Mouse (Mus musculus) stomach, embryonic 14.5 days (tissue): ENCODE results near the gene Ankrd24. TPM values are rescaled to one million over a fixed set of nuclear protein-coding genes. Genes with fewer than 3 reads are reported as not detected.

Experiments
- ATAC-seq: fragments of 200-750 bp; cut with Nextera tagmentation; 2 replicates; pipeline ENCODE4 v1.8.0; 2017; ENCODE audit warnings: low read depth, moderate TSS enrichment; ENCODE audit not compliant: insufficient number of reproducible peaks, insufficient read depth, low FRiP score
- H3K27ac ChIP-seq: fragments of 300-500 bp; sonication (generic); 2 replicates; pipeline ENCODE4 v1.5.1; 2014; ENCODE audit warnings: mild to moderate bottlenecking, low read length, moderate library complexity, mixed read lengths
- H3K27me3 ChIP-seq: fragments of 300-500 bp; sonication (generic); 2 replicates; pipeline ENCODE4 v1.6.1; 2014; ENCODE audit warnings: low read length, control low read depth, mixed read lengths; ENCODE audit not compliant: control insufficient read depth, insufficient read depth
- H3K36me3 ChIP-seq: fragments of 300-500 bp; sonication (generic); 2 replicates; pipeline ENCODE4 v1.6.1; 2014; ENCODE audit warnings: mild to moderate bottlenecking, control low read depth, low read length, moderate library complexity, mixed read lengths; ENCODE audit not compliant: control insufficient read depth, insufficient read depth
- H3K4me1 ChIP-seq: fragments of 300-500 bp; sonication (generic); 2 replicates; pipeline ENCODE4 v1.6.1; 2014; ENCODE audit warnings: low read length, control low read depth, mixed read lengths; ENCODE audit not compliant: control insufficient read depth, insufficient read depth
- H3K4me2 ChIP-seq: fragments of 300-500 bp; sonication (generic); replicated peaks from 2 replicates; pipeline ENCODE4 v1.6.1; 2014; ENCODE audit warnings: low read depth, low read length, control low read depth
- H3K4me3 ChIP-seq: fragments of 300-500 bp; sonication (generic); 2 replicates; pipeline ENCODE4 v1.5.1; 2014; ENCODE audit warnings: low read depth, low read length, control low read depth
- H3K9ac ChIP-seq: fragments of 300-500 bp; sonication (generic); replicated peaks from 2 replicates; pipeline ENCODE4 v1.6.1; 2014; ENCODE audit warnings: low read depth, mild to moderate bottlenecking, control low read depth, low read length, moderate library complexity, mixed read lengths
- H3K9me3 ChIP-seq: fragments of 300-500 bp; sonication (generic); 2 replicates; pipeline ENCODE4 v1.6.1; 2016; ENCODE audit warnings: low read depth, low read length, control low read depth; ENCODE audit not compliant: control insufficient read depth
- WGBS: fragments of 180-500 bp; shearing (Covaris S2); extraction: QIAGEN DNeasy Blood & Tissue Kit; methylation state at CpG from one replicate; pipeline ENCODE4 v1.1.7; 2014; 5-methylcytosine and 5-hydroxymethylcytosine counted together
- polyA plus RNA-seq: library from polyadenylated mRNA; unstranded; fragments of >200 nt; fragmentation: Nextera tagmentation; extraction: Ambion mirVana; gene quantifications from 2 replicates; pipeline ENCODE4 v1.2.1, GENCODE M21; 2014

Ankrd24 gene
- polyA plus RNA-seq, 1 experiment from 2014 or later, result 9.1 TPM

DNA sequence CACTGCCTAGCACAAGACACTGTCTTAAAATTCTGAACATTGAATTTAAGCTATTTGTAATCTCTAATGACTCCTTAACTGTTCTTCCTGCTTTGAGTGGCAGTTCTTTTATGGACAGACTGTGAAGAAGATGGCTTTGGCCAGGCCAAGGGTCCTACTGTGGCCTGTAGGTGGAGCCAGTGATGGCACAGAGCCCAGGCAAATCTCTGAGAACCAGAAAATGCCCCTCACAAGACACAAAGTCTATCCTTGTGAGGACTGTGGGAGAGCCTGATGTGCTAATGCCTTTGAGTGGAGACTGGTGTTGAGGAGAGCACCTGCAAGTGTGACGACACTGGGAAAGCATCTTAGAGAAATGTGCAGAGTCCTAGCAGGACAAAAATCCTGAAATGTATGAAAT is 20.0 kb upstream of the Ankrd24 start:
- H3K36me3 ChIP-seq, result no peaks in the 10 kb centered on the region
- H3K27ac ChIP-seq, result no peak overlapping the region
- H3K4me2 ChIP-seq, result no peak overlapping the region
- no peak for ATAC-seq
- peaks cover 3% of the 10 kb centered on the region; the same call in 1 of the 2 replicates for H3K4me1 ChIP-seq
- H3K27me3 ChIP-seq, result no peaks in the 10 kb centered on the region
- 79% methylated on average over 1 of the region's 1 CpGs for WGBS
- no peaks in the 10 kb centered on the region; the same call in 1 of the 2 replicates for H3K9me3 ChIP-seq
- no peak overlapping the region for H3K4me3 ChIP-seq
- no peak overlapping the region for H3K9ac ChIP-seq

DNA sequence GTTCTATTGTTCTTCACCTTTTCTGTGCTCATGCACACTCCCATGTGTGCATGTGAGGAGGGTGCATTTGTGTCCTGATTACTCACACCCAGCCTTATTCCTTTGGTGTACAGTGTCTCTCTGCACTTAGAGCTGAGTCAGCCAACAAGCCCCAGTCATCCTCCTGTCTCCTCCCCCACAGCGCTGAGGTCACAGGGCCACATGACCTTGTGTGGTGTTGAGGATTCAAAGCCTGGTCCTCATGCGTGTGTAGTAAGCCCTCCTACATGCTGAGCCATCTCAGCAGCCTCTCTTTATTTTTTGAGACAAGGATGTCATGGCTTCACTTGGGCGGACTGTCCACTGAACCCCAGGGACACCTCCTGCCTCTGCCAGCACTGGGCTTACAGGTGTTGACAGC is 15.6 kb upstream of the Ankrd24 start:
- H3K36me3 ChIP-seq, result no peaks in the 10 kb centered on the region
- no peak overlapping the region for H3K4me2 ChIP-seq
- 61% methylated on average over 3 of the region's 3 CpGs for WGBS
- no peaks in the 10 kb centered on the region; the same call in 1 of the 2 replicates for H3K9me3 ChIP-seq
- peak; percentile 12; the same call in 1 of the 2 replicates for ATAC-seq
- H3K27me3 ChIP-seq, result no peaks in the 10 kb centered on the region
- no peak overlapping the region for H3K4me3 ChIP-seq
- no peak overlapping the region for H3K27ac ChIP-seq
- no peaks in the 10 kb centered on the region for H3K4me1 ChIP-seq
- H3K9ac ChIP-seq, result no peak overlapping the region

- Histone ChIP-seq H3K4me3 (no peak overlapping the region), H3K9ac (no peak overlapping the region), H3K4me2 (no peak overlapping the region), H3K27me3 (no peaks in the 10 kb centered on the region), H3K9me3 (no peaks in the 10 kb centered on the region; the same call in 1 of the 2 replicates), H3K27ac (no peak overlapping the region), H3K4me1 (no peaks in the 10 kb centered on the region), H3K36me3 (no peaks in the 10 kb centered on the region)
- no peak for ATAC-seq
- WGBS, result 51% methylated on average over 6 of the region's 6 CpGs
Observed at GRCm38 (mm10) chr10:81615486-81615885, 12.9 kb upstream of the Ankrd24 start.

- Histone ChIP-seq H3K4me2 (no peak overlapping the region), H3K4me3 (no peak overlapping the region), H3K9ac (no peak overlapping the region), H3K27me3 (no peaks in the 10 kb centered on the region), H3K36me3 (peaks cover 6% of the 10 kb centered on the region; the same call in 1 of the 2 replicates), H3K4me1 (no peaks in the 10 kb centered on the region), H3K9me3 (no peaks in the 10 kb centered on the region), H3K27ac (no peak overlapping the region)
- ATAC-seq, result no peak
- 77% methylated on average over 5 of the region's 5 CpGs for WGBS
Observed at GRCm38 (mm10) chr10:81619976-81620375, 8.4 kb upstream of the Ankrd24 start.

DNA sequence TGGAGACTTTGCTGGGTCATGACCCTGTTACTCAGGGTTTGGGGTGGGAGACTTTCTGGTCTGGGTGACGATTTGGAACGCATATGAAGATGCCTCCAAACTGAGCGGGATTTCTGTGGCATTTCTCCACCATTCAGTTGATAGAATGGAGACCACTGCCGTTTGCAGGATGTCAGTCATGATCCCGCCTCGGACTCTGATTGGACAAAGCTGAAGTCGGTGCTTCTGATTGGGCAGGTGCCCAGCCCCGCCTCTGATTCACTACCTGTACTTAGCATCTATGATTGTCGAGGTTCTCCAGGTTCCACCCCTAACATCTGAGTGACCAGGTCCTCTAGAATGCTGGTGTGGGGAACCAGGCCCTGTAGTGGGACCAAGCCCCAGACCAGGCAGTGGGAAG is 7.6 kb upstream of the Ankrd24 start:
- Histone ChIP-seq H3K9ac (no peak overlapping the region), H3K4me3 (no peak overlapping the region), H3K27ac (no peak overlapping the region), H3K9me3 (no peaks in the 10 kb centered on the region), H3K36me3 (peaks cover 6% of the 10 kb centered on the region; the same call in 1 of the 2 replicates), H3K27me3 (no peaks in the 10 kb centered on the region), H3K4me1 (no peaks in the 10 kb centered on the region), H3K4me2 (no peak overlapping the region)
- WGBS, result 55% methylated on average over 9 of the region's 9 CpGs
- no peak for ATAC-seq

DNA sequence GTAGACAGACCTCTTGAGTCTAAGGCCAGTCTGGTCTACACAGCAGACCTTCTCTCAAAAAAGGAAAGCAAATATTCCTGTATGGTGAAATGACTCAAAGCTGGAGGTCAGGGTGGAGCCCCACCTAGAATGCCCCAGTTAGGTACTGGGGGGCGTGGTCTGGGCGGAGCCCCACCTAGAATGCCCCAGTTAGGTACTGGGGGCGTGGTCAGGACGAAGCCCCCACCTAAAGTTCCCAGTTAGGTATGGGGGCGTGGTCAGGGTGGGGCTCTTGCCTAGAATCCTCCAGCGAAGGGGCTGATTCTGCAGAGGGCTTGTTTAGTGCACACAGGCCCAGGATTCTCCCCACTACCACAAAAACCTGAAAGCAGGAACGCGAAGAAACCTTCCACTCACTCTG is 4.9 kb upstream of the Ankrd24 start:
- Histone ChIP-seq H3K36me3 (peaks cover 6% of the 10 kb centered on the region; the same call in 1 of the 2 replicates), H3K9me3 (no peaks in the 10 kb centered on the region), H3K9ac (no peak overlapping the region), H3K27me3 (no peaks in the 10 kb centered on the region), H3K4me3 (no peak overlapping the region), H3K4me1 (peaks cover 9% of the 10 kb centered on the region; the same call in 1 of the 2 replicates), H3K4me2 (no peak overlapping the region), H3K27ac (no peak overlapping the region)
- WGBS, result 57% methylated on average over 8 of the region's 8 CpGs
- ATAC-seq, result no peak

DNA sequence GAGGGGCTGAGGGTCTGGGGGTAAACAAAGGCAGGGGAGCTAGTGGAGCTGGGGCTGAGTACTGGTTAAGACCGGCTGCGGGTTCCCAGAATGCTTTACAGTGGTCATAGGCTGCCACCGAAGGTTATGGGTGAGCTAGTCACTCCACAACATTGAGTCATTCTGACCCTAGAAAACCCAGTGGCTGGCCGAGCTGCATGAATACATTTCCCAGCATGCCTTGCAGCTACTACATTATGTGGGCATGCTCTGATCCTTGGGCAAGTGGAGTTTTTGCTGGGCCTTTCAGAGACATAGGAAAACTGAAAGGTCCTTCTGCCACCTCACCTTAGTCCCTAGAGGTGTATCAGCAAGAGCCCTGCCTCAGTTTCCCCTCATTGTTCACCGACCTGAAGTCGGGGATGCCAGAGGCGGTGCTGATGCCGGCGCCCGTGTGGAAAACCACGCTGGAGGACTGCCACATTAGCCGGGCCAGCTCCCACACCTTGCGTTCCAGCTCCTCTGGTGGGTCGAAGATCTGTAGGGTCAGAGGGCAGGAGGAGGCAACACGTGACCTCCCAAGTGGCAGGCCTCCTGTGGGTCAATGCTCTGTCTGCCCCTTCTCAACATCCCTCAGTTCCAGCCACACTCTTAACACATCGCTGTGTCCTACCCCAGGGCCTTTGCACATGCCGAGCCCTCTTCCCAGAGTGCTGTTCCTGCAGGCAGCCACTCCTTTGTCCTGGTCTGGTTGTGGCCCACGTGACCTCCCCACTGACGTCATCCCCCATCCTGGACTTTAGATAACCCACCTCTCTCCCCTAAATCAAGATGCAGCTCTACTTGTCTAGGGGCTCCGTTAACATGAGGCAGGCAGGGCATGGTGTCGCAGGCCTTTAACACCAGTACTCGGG is 2.0 kb upstream of the Ankrd24 start:
- peak overlapping the region; percentile 83 for H3K9ac ChIP-seq

GRCm38 (mm10) chr10:81626994-81627835 is 1.1 kb upstream of the Ankrd24 start, which contains the start of gene Sirt6:
Sirt6 (minus strand) TSS chr10:81627797.
- no peaks in the 10 kb centered on the region for H3K27me3 ChIP-seq
- H3K4me3 ChIP-seq, result peak within 1 kb of the TSS; percentile 76
- H3K4me2 ChIP-seq, result peak within 1 kb of the TSS; percentile 83
- peaks cover 9% of the 10 kb centered on the region; the same call in 1 of the 2 replicates for H3K4me1 ChIP-seq
- peak; percentile 87 for ATAC-seq
- WGBS, result 5% methylated on average over 40 of the region's 40 CpGs
- peak within 1 kb of the TSS; percentile 94 for H3K27ac ChIP-seq
- peaks cover 3% of the 10 kb centered on the region; the same call in 1 of the 2 replicates for H3K36me3 ChIP-seq
- peak within 1 kb of the TSS; percentile 83 for H3K9ac ChIP-seq
- H3K9me3 ChIP-seq, result no peaks in the 10 kb centered on the region

More for the DNA sequence above, 2.0 kb upstream of the Ankrd24 start:
- peak overlapping the region; percentile 76 for H3K4me3 ChIP-seq
- H3K36me3 ChIP-seq, result peaks cover 6% of the 10 kb centered on the region; the same call in 1 of the 2 replicates
- H3K27me3 ChIP-seq, result no peaks in the 10 kb centered on the region
- 89% methylated on average over 22 of the region's 22 CpGs for WGBS
- peak overlapping the region; percentile 94; the same call in 1 of the 2 replicates for H3K27ac ChIP-seq
- peaks cover 9% of the 10 kb centered on the region; the same call in 1 of the 2 replicates for H3K4me1 ChIP-seq
- no peak for ATAC-seq
- H3K9me3 ChIP-seq, result no peaks in the 10 kb centered on the region
- peak overlapping the region; percentile 83 for H3K4me2 ChIP-seq
